Mouse (Mus musculus) hindbrain, embryonic 11.5 days (tissue): ENCODE results near the gene Smoc1. TPM values are rescaled to one million over a fixed set of nuclear protein-coding genes. Genes with fewer than 3 reads are reported as not detected.

Experiments used
- ATAC-seq: fragments of 200-750 bp; cut with Nextera tagmentation; 2 replicates; pipeline ENCODE4 v1.8.0; 2017; ENCODE audit warnings: mild to moderate bottlenecking, moderate TSS enrichment, moderate library complexity; ENCODE audit not compliant: low FRiP score
- DNase-seq: peaks from one replicate; pipeline ENCODE4 v3.0.0-alpha.2; 2015; ENCODE audit warnings: low spot score
- H3K27ac ChIP-seq: fragments of 300-500 bp; sonication (generic); 2 replicates; pipeline ENCODE4 v1.5.1; 2014; ENCODE audit warnings: mild to moderate bottlenecking, low read depth, low read length
- H3K27me3 ChIP-seq: fragments of 300-500 bp; sonication (generic); 2 replicates; pipeline ENCODE4 v1.6.1; 2014; ENCODE audit warnings: mild to moderate bottlenecking, low read length, moderate library complexity, mixed read lengths; ENCODE audit not compliant: control insufficient read depth, insufficient read depth
- H3K36me3 ChIP-seq: fragments of 300-500 bp; sonication (generic); 2 replicates; pipeline ENCODE4 v1.6.1; 2014; ENCODE audit warnings: mild to moderate bottlenecking, low read length, moderate library complexity, mixed read lengths; ENCODE audit not compliant: control insufficient read depth, insufficient read depth
- H3K4me1 ChIP-seq: fragments of 300-500 bp; sonication (generic); replicated peaks from 2 replicates; pipeline ENCODE4 v1.6.1; 2014; ENCODE audit warnings: low read length, mixed read lengths; ENCODE audit not compliant: control insufficient read depth, insufficient read depth
- H3K4me2 ChIP-seq: fragments of 300-500 bp; sonication (generic); replicated peaks from 2 replicates; pipeline ENCODE4 v1.6.1; 2014; ENCODE audit warnings: mild to moderate bottlenecking, low read depth, low read length
- H3K4me3 ChIP-seq: fragments of 300-500 bp; sonication (generic); 2 replicates; pipeline ENCODE4 v1.5.1; 2014; ENCODE audit warnings: low read depth, low read length
- H3K9ac ChIP-seq: fragments of 300-500 bp; sonication (generic); 2 replicates; pipeline ENCODE4 v1.6.1; 2014; ENCODE audit warnings: low read depth, low read length
- H3K9me3 ChIP-seq: fragments of 300-500 bp; sonication (generic); 2 replicates; pipeline ENCODE4 v1.6.1; 2016; ENCODE audit warnings: low read length; ENCODE audit not compliant: control insufficient read depth
- WGBS: fragments of 180-500 bp; shearing (Covaris S2); extraction: QIAGEN DNeasy Blood & Tissue Kit; methylation state at CpG from one replicate; pipeline ENCODE4 v1.1.7; 2014; 5-methylcytosine and 5-hydroxymethylcytosine counted together
- polyA plus RNA-seq: library from polyadenylated mRNA; unstranded; fragments of >200 nt; fragmentation: Nextera tagmentation; extraction: Ambion mirVana; gene quantifications from 2 replicates; pipeline ENCODE4 v1.2.1, GENCODE M21; 2014

Smoc1 gene
- polyA plus RNA-seq, 1 experiment from 2014 or later: 12.9 TPM

DNA sequence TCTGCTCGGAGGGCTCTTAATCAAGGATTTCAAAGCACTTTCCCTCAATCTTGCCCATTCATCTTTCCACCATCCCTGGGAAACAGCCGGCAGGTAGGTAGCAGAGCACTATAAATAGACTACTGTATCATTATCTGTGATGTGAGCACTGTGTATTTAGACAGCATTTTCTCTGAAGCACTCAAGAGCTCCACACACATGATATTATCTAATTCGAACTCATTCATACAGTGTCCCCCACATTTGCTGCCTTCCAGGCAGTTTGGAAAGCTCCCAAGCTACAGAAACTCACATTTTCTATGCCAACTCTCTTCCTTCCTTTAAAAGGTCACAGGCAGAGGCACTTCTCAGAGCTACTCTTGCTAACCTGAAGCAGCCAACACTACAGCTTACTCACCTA, 200.0 kb downstream of the Smoc1 start:
- Histone ChIP-seq H3K27me3 (no peaks in the 10 kb centered on the region), H3K36me3 (no peaks in the 10 kb centered on the region), H3K4me1 (no peaks in the 10 kb centered on the region), H3K9me3 (no peaks in the 10 kb centered on the region), H3K4me3 (no peak overlapping the region), H3K4me2 (no peak overlapping the region), H3K9ac (no peak overlapping the region), H3K27ac (no peak overlapping the region)
- 82% methylated on average over 3 of the region's 3 CpGs for WGBS
- ATAC-seq (no peak), DNase-seq (no peak)

DNA sequence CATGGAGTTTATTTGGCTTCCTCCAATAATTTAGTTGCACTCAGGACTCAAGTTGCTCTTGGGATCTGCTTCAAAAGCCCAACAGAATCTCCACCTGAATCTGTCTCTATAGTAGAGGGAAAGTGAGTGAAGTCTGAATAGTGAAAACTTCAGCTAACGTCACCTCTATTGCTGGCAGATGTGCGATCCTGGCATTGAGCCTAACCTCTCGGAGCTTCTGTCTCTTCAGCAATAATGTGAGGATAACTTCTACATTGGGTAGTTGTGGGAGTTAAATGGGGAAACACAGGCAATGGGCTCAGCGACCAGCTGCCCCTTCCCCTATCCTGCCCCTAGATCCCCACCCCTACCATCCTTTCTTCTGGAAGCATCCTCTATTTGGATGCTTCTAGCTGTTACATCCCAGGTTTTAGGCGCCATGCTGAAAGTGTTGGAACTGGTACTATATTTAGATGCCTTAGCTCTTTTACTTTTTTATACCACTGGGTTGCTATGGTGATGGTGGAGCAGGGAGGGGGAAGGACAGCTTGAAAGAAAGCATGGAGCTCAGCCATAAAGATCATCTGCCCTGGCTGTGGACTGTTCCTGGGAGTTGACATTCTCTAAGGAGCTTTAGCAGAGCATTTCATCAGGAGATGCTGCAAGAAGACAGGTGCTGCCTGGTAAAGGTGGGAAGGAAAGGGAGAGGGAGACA, 201.3 kb downstream of the Smoc1 start:
- H3K27ac ChIP-seq: no peak overlapping the region
- no peaks in the 10 kb centered on the region for H3K4me1 ChIP-seq
- H3K36me3 ChIP-seq: no peaks in the 10 kb centered on the region
- H3K9me3 ChIP-seq: no peaks in the 10 kb centered on the region
- DNase-seq: no peak
- no peaks in the 10 kb centered on the region for H3K27me3 ChIP-seq
- H3K9ac ChIP-seq: no peak overlapping the region
- ATAC-seq: no peak
- no peak overlapping the region for H3K4me2 ChIP-seq
- no peak overlapping the region for H3K4me3 ChIP-seq
- 79% methylated on average over 5 of the region's 5 CpGs for WGBS

- no peak overlapping the region for H3K4me2 ChIP-seq
- DNase-seq (no peak), ATAC-seq (no peak)
- no peak overlapping the region for H3K9ac ChIP-seq
- H3K9me3 ChIP-seq: no peaks in the 10 kb centered on the region
- H3K27me3 ChIP-seq: no peaks in the 10 kb centered on the region
- H3K4me3 ChIP-seq: no peak overlapping the region
- no peak overlapping the region for H3K27ac ChIP-seq
- no peaks in the 10 kb centered on the region for H3K4me1 ChIP-seq
- H3K36me3 ChIP-seq: no peaks in the 10 kb centered on the region
- 92% methylated on average over 1 of the region's 1 CpGs for WGBS
Observed at GRCm38 (mm10) chr12:81233746-81234380, 207.3 kb downstream of the Smoc1 start.

DNA sequence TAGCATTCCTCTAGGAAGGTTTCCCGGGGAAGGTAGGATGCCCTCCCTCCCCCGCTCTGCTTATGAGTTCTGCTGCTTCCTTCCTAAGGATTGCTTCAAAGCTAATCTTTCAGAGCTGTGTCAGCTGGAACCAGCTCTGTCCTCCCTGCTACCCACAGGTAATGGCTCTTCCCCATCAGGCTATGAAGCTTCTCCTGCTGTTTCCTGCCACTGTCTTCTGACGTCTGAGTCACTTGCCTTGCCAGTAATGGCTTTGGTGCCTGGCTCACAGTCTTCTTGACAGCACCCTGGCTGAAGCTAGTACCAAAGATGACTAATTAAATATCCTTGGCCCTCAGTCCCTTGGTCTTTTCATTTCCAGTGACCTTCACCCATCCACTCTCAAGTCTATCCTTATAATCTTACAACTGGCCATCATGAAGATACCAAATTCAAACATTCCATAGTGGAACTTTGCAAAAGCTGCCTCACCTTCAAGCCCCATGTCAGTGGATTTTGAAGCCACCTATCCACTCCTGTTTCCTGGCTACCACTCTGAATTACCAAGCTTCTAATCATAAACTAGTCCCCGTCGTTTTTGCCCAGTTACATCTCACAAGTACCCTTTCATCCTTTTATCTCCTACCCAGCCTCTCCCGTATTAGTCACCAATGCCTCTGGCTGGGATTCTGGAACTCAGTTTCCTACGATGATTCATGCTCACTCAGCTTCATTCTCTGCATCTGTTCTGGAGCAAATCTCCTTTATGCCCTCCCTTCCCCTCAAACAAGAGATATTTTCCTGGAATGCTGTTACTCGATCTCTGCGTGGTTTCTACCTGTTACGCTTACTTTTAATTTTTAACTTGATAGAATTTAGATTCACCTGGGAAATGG, 209.1 kb downstream of the Smoc1 start:
- Histone ChIP-seq H3K4me2 (no peak overlapping the region), H3K27ac (no peak overlapping the region), H3K4me1 (no peaks in the 10 kb centered on the region), H3K36me3 (no peaks in the 10 kb centered on the region), H3K27me3 (no peaks in the 10 kb centered on the region), H3K4me3 (no peak overlapping the region), H3K9me3 (no peaks in the 10 kb centered on the region), H3K9ac (no peak overlapping the region)
- DNase-seq (no peak), ATAC-seq (no peak)
- 90% methylated on average over 10 of the region's 10 CpGs for WGBS

Other genes starting within 250 kb of the Smoc1 start
- gene Susd6, start 236.3 kb upstream of the Smoc1 start, polyA plus RNA-seq: 17.7 and 18.2 TPM in 2 replicates
- 291 and 446 TPM in 2 replicates for gene Srsf5, start 81.3 kb upstream of the Smoc1 start, polyA plus RNA-seq
- 0.51 and 0.63 TPM in 2 replicates for gene Slc10a1, start 58.1 kb upstream of the Smoc1 start, polyA plus RNA-seq